Mouse (Mus musculus) intestine, embryonic 15.5 days (tissue): ENCODE results near the gene Poc1a. TPM values are rescaled to one million over a fixed set of nuclear protein-coding genes. Genes with fewer than 3 reads are reported as not detected.
A peak's percentile ranks its signal among the peaks of the same experiment; 100 is the strongest.

Experiments used
- ATAC-seq: fragments of 200-750 bp; cut with Nextera tagmentation; 2 replicates; pipeline ENCODE4 v1.8.0; 2017; ENCODE audit warnings: moderate TSS enrichment, moderate library complexity
- H3K27ac ChIP-seq: fragments of 300-500 bp; sonication (generic); 2 replicates; pipeline ENCODE4 v1.5.1; 2015; ENCODE audit warnings: mild to moderate bottlenecking, inconsistent platforms
- H3K27me3 ChIP-seq: fragments of 300-500 bp; sonication (generic); replicated peaks from 2 replicates; pipeline ENCODE4 v1.6.1; 2015; ENCODE audit warnings: inconsistent platforms
- H3K36me3 ChIP-seq: fragments of 300-500 bp; sonication (generic); 2 replicates; pipeline ENCODE4 v1.6.1; 2015; ENCODE audit warnings: inconsistent platforms
- H3K4me1 ChIP-seq: fragments of 300-500 bp; sonication (generic); replicated peaks from 2 replicates; pipeline ENCODE4 v1.6.1; 2015; ENCODE audit warnings: inconsistent platforms
- H3K4me2 ChIP-seq: fragments of 300-500 bp; sonication (generic); replicated peaks from 2 replicates; pipeline ENCODE4 v1.6.1; 2015; ENCODE audit warnings: mild to moderate bottlenecking, inconsistent platforms
- H3K4me3 ChIP-seq: fragments of 300-500 bp; sonication (generic); replicated peaks from 2 replicates; pipeline ENCODE4 v1.5.1; 2015; ENCODE audit warnings: inconsistent platforms
- H3K9ac ChIP-seq: fragments of 300-500 bp; sonication (generic); 2 replicates; pipeline ENCODE4 v1.6.1; 2015; ENCODE audit warnings: inconsistent platforms
- H3K9me3 ChIP-seq: fragments of 300-500 bp; sonication (generic); 2 replicates; pipeline ENCODE4 v1.6.1; 2016; ENCODE audit warnings: inconsistent platforms
- WGBS: fragments of 180-500 bp; shearing (Covaris S2); methylation state at CpG from one replicate; pipeline ENCODE4 v1.1.7; 2015; 5-methylcytosine and 5-hydroxymethylcytosine counted together
- polyA plus RNA-seq: library from polyadenylated mRNA; unstranded; fragments of >200 nt; fragmentation: Nextera tagmentation; extraction: Ambion mirVana; gene quantifications from 2 replicates; pipeline ENCODE4 v1.2.1, GENCODE M21; 2015

Poc1a gene
- polyA plus RNA-seq, 1 experiment from 2014 or later = 25.9 TPM

GRCm38 (mm10) chr9:106327125-106327809, 46.4 kb downstream of the Poc1a start:
- 0 out of 2 replicates have a peak, but pooled peaks cover 5% of the 10 kb centered on the region for H3K4me1 ChIP-seq
- ATAC-seq = no peak
- H3K4me3 ChIP-seq = no peak overlapping the region
- H3K9me3 ChIP-seq = no peaks in the 10 kb centered on the region
- 83% methylated on average over 8 of the region's 8 CpGs for WGBS
- no peaks in the 10 kb centered on the region for H3K36me3 ChIP-seq
- H3K27ac ChIP-seq = no peak overlapping the region
- H3K9ac ChIP-seq = no peak overlapping the region
- no peaks in the 10 kb centered on the region for H3K27me3 ChIP-seq
- no peak overlapping the region for H3K4me2 ChIP-seq

GRCm38 (mm10) chr9:106328068-106328610, 47.3 kb downstream of the Poc1a start:
- Histone ChIP-seq H3K36me3 (no peaks in the 10 kb centered on the region), H3K9ac (no peak overlapping the region), H3K27ac (no peak overlapping the region), H3K9me3 (no peaks in the 10 kb centered on the region), H3K4me2 (no peak overlapping the region), H3K4me1 (0 out of 2 replicates have a peak, but pooled peaks cover 5% of the 10 kb centered on the region), H3K27me3 (no peaks in the 10 kb centered on the region), H3K4me3 (no peak overlapping the region)
- 66% methylated on average over 7 of the region's 7 CpGs for WGBS
- no peak for ATAC-seq

GRCm38 (mm10) chr9:106328772-106329511, 48.1 kb downstream of the Poc1a start:
- 77% methylated on average over 5 of the region's 5 CpGs for WGBS
- Histone ChIP-seq H3K9ac (no peak overlapping the region), H3K4me3 (no peak overlapping the region), H3K27ac (peak overlapping the region; percentile 48; the same call in 1 of the 2 replicates), H3K36me3 (no peaks in the 10 kb centered on the region), H3K27me3 (no peaks in the 10 kb centered on the region), H3K9me3 (no peaks in the 10 kb centered on the region), H3K4me1 (0 out of 2 replicates have a peak, but pooled peaks cover 5% of the 10 kb centered on the region), H3K4me2 (no peak overlapping the region)
- no peak for ATAC-seq

- Histone ChIP-seq H3K4me3 (no peak overlapping the region), H3K4me2 (no peak overlapping the region), H3K27ac (no peak overlapping the region), H3K4me1 (peaks cover 8% of the 10 kb centered on the region; the same call in 1 of the 2 replicates), H3K36me3 (no peaks in the 10 kb centered on the region), H3K9me3 (no peaks in the 10 kb centered on the region), H3K27me3 (no peaks in the 10 kb centered on the region), H3K9ac (no peak overlapping the region)
- no peak for ATAC-seq
- 72% methylated on average over 3 of the region's 3 CpGs for WGBS
Observed at GRCm38 (mm10) chr9:106332746-106333145, 51.9 kb downstream of the Poc1a start.

- 81% methylated on average over 9 of the region's 9 CpGs for WGBS
- Histone ChIP-seq H3K4me3 (no peak overlapping the region), H3K9ac (no peak overlapping the region), H3K36me3 (no peaks in the 10 kb centered on the region), H3K4me2 (no peak overlapping the region), H3K9me3 (no peaks in the 10 kb centered on the region), H3K27ac (0 out of 2 replicates have a peak overlapping the region, but pooled peaks have one; percentile 36), H3K4me1 (peaks cover 27% of the 10 kb centered on the region), H3K27me3 (no peaks in the 10 kb centered on the region)
- no peak for ATAC-seq
Observed at GRCm38 (mm10) chr9:106337620-106338019, 56.8 kb downstream of the Poc1a start.

DNA sequence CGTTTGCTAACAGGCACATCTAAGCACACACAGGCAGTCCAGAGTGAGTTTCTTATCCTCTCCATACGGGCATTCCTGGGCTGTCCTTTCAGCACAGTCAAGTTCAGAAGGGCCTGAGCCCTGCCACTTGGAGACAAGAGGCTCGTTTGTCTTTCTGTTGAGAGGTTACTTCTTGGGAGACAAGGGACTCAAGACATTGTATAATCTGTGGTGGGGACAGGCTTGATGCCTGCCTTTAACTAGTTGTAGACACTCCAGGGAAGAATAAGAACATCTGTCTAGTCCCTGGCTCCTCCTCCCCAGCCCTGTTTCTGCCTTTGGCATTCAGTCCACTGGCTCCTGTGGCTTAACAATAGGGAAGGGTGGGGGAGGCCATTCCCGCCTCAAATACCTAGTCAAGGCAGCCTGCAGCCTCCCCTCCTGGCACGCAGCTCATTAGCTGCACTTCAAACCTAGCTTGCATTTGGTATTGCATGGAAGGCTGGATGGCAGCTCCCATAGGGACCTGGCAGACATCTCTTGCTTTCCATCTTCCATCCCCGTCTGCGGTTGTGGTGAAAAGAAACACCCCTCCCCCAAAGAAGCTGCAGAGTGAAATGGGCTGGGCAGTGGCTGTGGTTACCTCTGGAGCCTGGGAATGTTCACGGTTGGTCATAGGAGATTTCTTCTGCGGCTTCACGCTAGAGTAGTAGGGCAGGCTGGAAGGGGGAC, 57.8 kb downstream of the Poc1a start:
- Histone ChIP-seq H3K4me3 (no peak overlapping the region), H3K9me3 (no peaks in the 10 kb centered on the region), H3K4me2 (no peak overlapping the region), H3K4me1 (peaks cover 27% of the 10 kb centered on the region), H3K27me3 (no peaks in the 10 kb centered on the region), H3K36me3 (no peaks in the 10 kb centered on the region), H3K27ac (0 out of 2 replicates have a peak overlapping the region, but pooled peaks have one; percentile 42), H3K9ac (no peak overlapping the region)
- WGBS = 44% methylated on average over 10 of the region's 10 CpGs
- ATAC-seq = no peak

- H3K9me3 ChIP-seq = no peaks in the 10 kb centered on the region
- WGBS = 58% methylated on average over 6 of the region's 6 CpGs
- H3K9ac ChIP-seq = no peak overlapping the region
- no peak overlapping the region for H3K4me2 ChIP-seq
- H3K4me1 ChIP-seq = peaks cover 27% of the 10 kb centered on the region
- no peaks in the 10 kb centered on the region for H3K27me3 ChIP-seq
- H3K27ac ChIP-seq = peak overlapping the region; percentile 42; the same call in 1 of the 2 replicates
- no peaks in the 10 kb centered on the region for H3K36me3 ChIP-seq
- H3K4me3 ChIP-seq = no peak overlapping the region
- 0 out of 2 replicates have a peak, but pooled peaks have one; percentile 12 for ATAC-seq
Observed at GRCm38 (mm10) chr9:106339173-106339558, 58.3 kb downstream of the Poc1a start.

GRCm38 (mm10) chr9:106339730-106340129, 58.9 kb downstream of the Poc1a start:
- H3K27ac ChIP-seq = no peak overlapping the region
- H3K4me3 ChIP-seq = no peak overlapping the region
- H3K27me3 ChIP-seq = no peaks in the 10 kb centered on the region
- H3K36me3 ChIP-seq = no peaks in the 10 kb centered on the region
- ATAC-seq = no peak
- H3K4me2 ChIP-seq = no peak overlapping the region
- no peaks in the 10 kb centered on the region for H3K9me3 ChIP-seq
- no peak overlapping the region for H3K9ac ChIP-seq
- H3K4me1 ChIP-seq = peaks cover 29% of the 10 kb centered on the region
- WGBS = 87% methylated on average over 4 of the region's 4 CpGs

GRCm38 (mm10) chr9:106340501-106341312, 59.8 kb downstream of the Poc1a start:
- ATAC-seq = peak; percentile 45
- Histone ChIP-seq H3K27me3 (no peaks in the 10 kb centered on the region), H3K9ac (no peak overlapping the region), H3K4me1 (peaks cover 38% of the 10 kb centered on the region), H3K36me3 (no peaks in the 10 kb centered on the region), H3K27ac (peak overlapping the region; percentile 72), H3K9me3 (no peaks in the 10 kb centered on the region), H3K4me2 (no peak overlapping the region), H3K4me3 (no peak overlapping the region)
- 39% methylated on average over 13 of the region's 13 CpGs for WGBS

- Histone ChIP-seq H3K4me2 (no peak overlapping the region), H3K9me3 (no peaks in the 10 kb centered on the region), H3K4me1 (peaks cover 38% of the 10 kb centered on the region), H3K9ac (no peak overlapping the region), H3K36me3 (no peaks in the 10 kb centered on the region), H3K4me3 (no peak overlapping the region), H3K27ac (peak overlapping the region; percentile 72; the same call in 1 of the 2 replicates), H3K27me3 (no peaks in the 10 kb centered on the region)
- ATAC-seq = no peak
- 56% methylated on average over 3 of the region's 3 CpGs for WGBS
Observed at GRCm38 (mm10) chr9:106341313-106341686, 60.4 kb downstream of the Poc1a start.

GRCm38 (mm10) chr9:106342573-106342972, 61.7 kb downstream of the Poc1a start:
- 91% methylated on average over 9 of the region's 9 CpGs for WGBS
- no peak for ATAC-seq
- Histone ChIP-seq H3K36me3 (no peaks in the 10 kb centered on the region), H3K27me3 (no peaks in the 10 kb centered on the region), H3K4me2 (no peak overlapping the region), H3K9me3 (no peaks in the 10 kb centered on the region), H3K27ac (no peak overlapping the region), H3K4me1 (peaks cover 37% of the 10 kb centered on the region), H3K9ac (no peak overlapping the region), H3K4me3 (no peak overlapping the region)
